Mouse (Mus musculus): ENCODE results near the gene Sirt4. TPM values are rescaled to one million over a fixed set of nuclear protein-coding genes. Genes with fewer than 3 reads are reported as not detected.
"Not testable (repeated sequence)": the region's sequence is repeated elsewhere in the genome, so short reads cannot be mapped to it uniquely, and the experiment has no call there.

The Sirt4 gene
- polyA plus RNA-seq, 1 experiment: not detected

GRCm38 (mm10) chr5:115525416-115525815, 40.9 kb upstream of the Sirt4 start:
- no peak for TF ChIP-seq CTCF (IDR thresholded peaks at IDR 0.05; ENCODE audit: insufficient read depth, low read depth, low read length)
- TF ChIP-seq POLR2A (IDR thresholded peaks at IDR 0.05; ENCODE audit: insufficient read depth, low read depth, low read length): no peak
- peaks cover 30% of the 10 kb centered on the region for H3K4me1 ChIP-seq (ENCODE audit: control insufficient read depth, insufficient read depth, low read length)
- H3K27ac ChIP-seq (ENCODE audit: insufficient read depth, low read depth, low read length): no peak overlapping the region
- 89% methylated on average over 4 of the region's 4 CpGs for WGBS
- no peak overlapping the region for H3K4me3 ChIP-seq (ENCODE audit: insufficient read depth, low read depth, low read length)

- no peak overlapping the region for H3K27ac ChIP-seq (ENCODE audit: insufficient read depth, low read depth, low read length)
- peaks cover 31% of the 10 kb centered on the region for H3K4me1 ChIP-seq (ENCODE audit: control insufficient read depth, insufficient read depth, low read length)
- 77% methylated on average over 12 of the region's 12 CpGs for WGBS
- no peak for TF ChIP-seq POLR2A (IDR thresholded peaks at IDR 0.05; ENCODE audit: insufficient read depth, low read depth, low read length)
- TF ChIP-seq CTCF (IDR thresholded peaks at IDR 0.05; ENCODE audit: insufficient read depth, low read depth, low read length): no peak
- no peak overlapping the region for H3K4me3 ChIP-seq (ENCODE audit: insufficient read depth, low read depth, low read length)
Measured at GRCm38 (mm10) chr5:115524471-115524870, 39.9 kb upstream of the Sirt4 start.

GRCm38 (mm10) chr5:115523971-115524370, 39.4 kb upstream of the Sirt4 start:
- Histone ChIP-seq H3K4me3 (ENCODE audit: insufficient read depth, low read depth, low read length) (no peak overlapping the region), H3K4me1 (ENCODE audit: control insufficient read depth, insufficient read depth, low read length) (peaks cover 28% of the 10 kb centered on the region), H3K27ac (ENCODE audit: insufficient read depth, low read depth, low read length) (no peak overlapping the region)
- 56% methylated on average over 15 of the region's 15 CpGs for WGBS
- TF ChIP-seq CTCF (IDR thresholded peaks at IDR 0.05; ENCODE audit: insufficient read depth, low read depth, low read length) (no peak), POLR2A (IDR thresholded peaks at IDR 0.05; ENCODE audit: insufficient read depth, low read depth, low read length) (no peak)

GRCm38 (mm10) chr5:115522981-115523499, 38.5 kb upstream of the Sirt4 start:
- no peak overlapping the region for H3K4me3 ChIP-seq (ENCODE audit: insufficient read depth, low read depth, low read length)
- H3K27ac ChIP-seq (ENCODE audit: insufficient read depth, low read depth, low read length): no peak overlapping the region
- TF ChIP-seq POLR2A (IDR thresholded peaks at IDR 0.05; ENCODE audit: insufficient read depth, low read depth, low read length): no peak
- no peak for TF ChIP-seq CTCF (IDR thresholded peaks at IDR 0.05; ENCODE audit: insufficient read depth, low read depth, low read length)
- 87% methylated on average over 15 of the region's 15 CpGs for WGBS
- H3K4me1 ChIP-seq (ENCODE audit: control insufficient read depth, insufficient read depth, low read length): peaks cover 28% of the 10 kb centered on the region

- TF ChIP-seq POLR2A (IDR thresholded peaks at IDR 0.05; ENCODE audit: insufficient read depth, low read depth, low read length) (no peak), CTCF (IDR thresholded peaks at IDR 0.05; ENCODE audit: insufficient read depth, low read depth, low read length) (no peak)
- WGBS: 94% methylated on average over 4 of the region's 4 CpGs
- Histone ChIP-seq H3K4me1 (ENCODE audit: control insufficient read depth, insufficient read depth, low read length) (peaks cover 28% of the 10 kb centered on the region), H3K4me3 (ENCODE audit: insufficient read depth, low read depth, low read length) (no peak overlapping the region), H3K27ac (ENCODE audit: insufficient read depth, low read depth, low read length) (no peak overlapping the region)
Measured at GRCm38 (mm10) chr5:115522531-115522930, 38.0 kb upstream of the Sirt4 start.

GRCm38 (mm10) chr5:115521553-115522461, 37.3 kb upstream of the Sirt4 start:
- Histone ChIP-seq H3K4me1 (ENCODE audit: control insufficient read depth, insufficient read depth, low read length) (peaks cover 28% of the 10 kb centered on the region), H3K27ac (ENCODE audit: insufficient read depth, low read depth, low read length) (peak overlapping the region; percentile 41; the same call in 1 of the 2 replicates), H3K4me3 (ENCODE audit: insufficient read depth, low read depth, low read length) (no peak overlapping the region)
- TF ChIP-seq POLR2A (IDR thresholded peaks at IDR 0.05; ENCODE audit: insufficient read depth, low read depth, low read length) (no peak), CTCF (IDR thresholded peaks at IDR 0.05; ENCODE audit: insufficient read depth, low read depth, low read length) (no peak)
- 73% methylated on average over 20 of the region's 21 CpGs for WGBS

- TF ChIP-seq POLR2A (IDR thresholded peaks at IDR 0.05; ENCODE audit: insufficient read depth, low read depth, low read length) (no peak), CTCF (IDR thresholded peaks at IDR 0.05; ENCODE audit: insufficient read depth, low read depth, low read length) (no peak)
- WGBS: 63% methylated on average over 21 of the region's 21 CpGs
- H3K4me3 ChIP-seq (ENCODE audit: insufficient read depth, low read depth, low read length): no peak overlapping the region
- peaks cover 23% of the 10 kb centered on the region for H3K4me1 ChIP-seq (ENCODE audit: control insufficient read depth, insufficient read depth, low read length)
- H3K27ac ChIP-seq (ENCODE audit: insufficient read depth, low read depth, low read length): 0 out of 2 replicates have a peak overlapping the region, but pooled peaks have one; percentile 36
Measured at GRCm38 (mm10) chr5:115520325-115520869, 35.9 kb upstream of the Sirt4 start.

- WGBS: 93% methylated on average over 8 of the region's 8 CpGs
- H3K4me3 ChIP-seq (ENCODE audit: insufficient read depth, low read depth, low read length); H3K27ac ChIP-seq (ENCODE audit: insufficient read depth, low read depth, low read length): not testable (repeated sequence)
- peaks cover 33% of the 10 kb centered on the region for H3K4me1 ChIP-seq (ENCODE audit: control insufficient read depth, insufficient read depth, low read length)
Measured at GRCm38 (mm10) chr5:115518214-115518613, 33.7 kb upstream of the Sirt4 start.

- H3K27ac ChIP-seq (ENCODE audit: insufficient read depth, low read depth, low read length): no peak overlapping the region
- no peak overlapping the region for H3K4me3 ChIP-seq (ENCODE audit: insufficient read depth, low read depth, low read length)
- H3K4me1 ChIP-seq (ENCODE audit: control insufficient read depth, insufficient read depth, low read length): peaks cover 31% of the 10 kb centered on the region
- 95% methylated on average over 9 of the region's 9 CpGs for WGBS
- TF ChIP-seq POLR2A (IDR thresholded peaks at IDR 0.05; ENCODE audit: insufficient read depth, low read depth, low read length) (no peak), CTCF (IDR thresholded peaks at IDR 0.05; ENCODE audit: insufficient read depth, low read depth, low read length) (no peak)
Measured at GRCm38 (mm10) chr5:115517501-115517900, 33.0 kb upstream of the Sirt4 start.

All from olfactory bulb, adult 2 months (tissue).